Mouse (Mus musculus) erythroid progenitor cell, adult 5-6 weeks (primary cell): Measurements from ENCODE around the gene Klk1. TPM values are rescaled to one million over a fixed set of nuclear protein-coding genes. Genes with fewer than 3 reads are reported as not detected.

Experiments
- total RNA-seq, 2 experiments: library from RNA; stranded (forward) in 1 of 2; stranded (reverse) in 1 of 2; fragments of 150-400 nt in 1 of 2; fragments of 186-747, 209-891 nt in 1 of 2; gene quantifications; 2 replicates each; pipeline versions ENCODE4 v1.2.3 to v1.2.4; 2015 to 2017; ENCODE audit warnings: low replicate concordance in 2 of 2

Klk1 gene
- total RNA-seq, 2 experiments from 2014 or later = not detected

Other genes starting within 250 kb of the Klk1 start
- gene Klk1b9, start 249.3 kb upstream of the Klk1 start, total RNA-seq (2015; ENCODE audit: low replicate concordance) = not detected in 2 replicates
- gene Klk1b9, start 249.3 kb upstream of the Klk1 start, total RNA-seq (2017; ENCODE audit: low replicate concordance) = not detected in 2 replicates
- gene Klk1b11, start 229.5 kb upstream of the Klk1 start, total RNA-seq (2015; ENCODE audit: low replicate concordance) = not detected in 2 replicates
- not detected in 2 replicates for gene Klk1b11, start 229.5 kb upstream of the Klk1 start, total RNA-seq (2017; ENCODE audit: low replicate concordance)
- not detected in 2 replicates for gene Klk1b26, start 213.2 kb upstream of the Klk1 start, total RNA-seq (2015; ENCODE audit: low replicate concordance)
- gene Klk1b26, start 213.2 kb upstream of the Klk1 start, total RNA-seq (2017; ENCODE audit: low replicate concordance) = not detected in 2 replicates
- gene Klk1b27, start 173.1 kb upstream of the Klk1 start, total RNA-seq (2015; ENCODE audit: low replicate concordance) = not detected in 2 replicates
- not detected in 2 replicates for gene Klk1b27, start 173.1 kb upstream of the Klk1 start, total RNA-seq (2017; ENCODE audit: low replicate concordance)
- not detected in 2 replicates for gene Klk1b21, start 123.0 kb upstream of the Klk1 start, total RNA-seq (2015; ENCODE audit: low replicate concordance)
- not detected in 2 replicates for gene Klk1b21, start 123.0 kb upstream of the Klk1 start, total RNA-seq (2017; ENCODE audit: low replicate concordance)
- not detected in 2 replicates for gene Klk1b22, start 112.7 kb upstream of the Klk1 start, total RNA-seq (2015; ENCODE audit: low replicate concordance)
- not detected in 2 replicates for gene Klk1b22, start 112.7 kb upstream of the Klk1 start, total RNA-seq (2017; ENCODE audit: low replicate concordance)
- gene Klk1b16, start 88.6 kb upstream of the Klk1 start, total RNA-seq (2015; ENCODE audit: low replicate concordance) = not detected in 2 replicates
- gene Klk1b16, start 88.6 kb upstream of the Klk1 start, total RNA-seq (2017; ENCODE audit: low replicate concordance) = not detected in 2 replicates
- gene Klk1b24, start 37.1 kb upstream of the Klk1 start, total RNA-seq (2015; ENCODE audit: low replicate concordance) = not detected in 2 replicates
- not detected in 2 replicates for gene Klk1b24, start 37.1 kb upstream of the Klk1 start, total RNA-seq (2017; ENCODE audit: low replicate concordance)
- not detected in 2 replicates for gene Klk1b3, start 27.2 kb upstream of the Klk1 start, total RNA-seq (2015; ENCODE audit: low replicate concordance)
- gene Klk1b3, start 27.2 kb upstream of the Klk1 start, total RNA-seq (2017; ENCODE audit: low replicate concordance) = not detected in 2 replicates
- gene Klk1b4, start 17.9 kb upstream of the Klk1 start, total RNA-seq (2015; ENCODE audit: low replicate concordance) = not detected in 2 replicates
- gene Klk1b4, start 17.9 kb upstream of the Klk1 start, total RNA-seq (2017; ENCODE audit: low replicate concordance) = not detected in 2 replicates
- not detected in 2 replicates for gene Klk1b5, start 9.4 kb upstream of the Klk1 start, total RNA-seq (2015; ENCODE audit: low replicate concordance)
- not detected in 2 replicates for gene Klk1b5, start 9.4 kb upstream of the Klk1 start, total RNA-seq (2017; ENCODE audit: low replicate concordance)
- gene Gm36864, start 10.8 kb downstream of the Klk1 start, total RNA-seq (2015; ENCODE audit: low replicate concordance) = not detected in 2 replicates
- not detected in 2 replicates for gene Gm36864, start 10.8 kb downstream of the Klk1 start, total RNA-seq (2017; ENCODE audit: low replicate concordance)
- gene 1700028J19Rik, start 21.3 kb downstream of the Klk1 start, total RNA-seq (2015; ENCODE audit: low replicate concordance) = not detected in 2 replicates
- gene 1700028J19Rik, start 21.3 kb downstream of the Klk1 start, total RNA-seq (2017; ENCODE audit: low replicate concordance) = 0.90 and 2.2 TPM in 2 replicates
- gene 2410002F23Rik, start 21.4 kb downstream of the Klk1 start, total RNA-seq (2015; ENCODE audit: low replicate concordance) = 16.6 and 17.6 TPM in 2 replicates
- gene 2410002F23Rik, start 21.4 kb downstream of the Klk1 start, total RNA-seq (2017; ENCODE audit: low replicate concordance) = 9.2 and 11.4 TPM in 2 replicates
- not detected in 2 replicates for gene Acp4, start 32.0 kb downstream of the Klk1 start, total RNA-seq (2015; ENCODE audit: low replicate concordance)
- not detected in 2 replicates for gene Acp4, start 32.0 kb downstream of the Klk1 start, total RNA-seq (2017; ENCODE audit: low replicate concordance)
- not detected in 2 replicates for gene Gm15517, start 36.1 kb downstream of the Klk1 start, total RNA-seq (2015; ENCODE audit: low replicate concordance)
- not detected in 2 replicates for gene Gm15517, start 36.1 kb downstream of the Klk1 start, total RNA-seq (2017; ENCODE audit: low replicate concordance)
- gene Clec11a, start 81.5 kb downstream of the Klk1 start, total RNA-seq (2015; ENCODE audit: low replicate concordance) = 2.5 TPM in 1 of 2 replicates, not detected in the other
- gene Clec11a, start 81.5 kb downstream of the Klk1 start, total RNA-seq (2017; ENCODE audit: low replicate concordance) = not detected in 2 replicates
- gene Shank1, start 84.9 kb downstream of the Klk1 start, total RNA-seq (2015; ENCODE audit: low replicate concordance) = not detected in 2 replicates
- under 0.01 and 0.23 TPM in 2 replicates for gene Shank1, start 84.9 kb downstream of the Klk1 start, total RNA-seq (2017; ENCODE audit: low replicate concordance)
- gene Syt3, start 158.7 kb downstream of the Klk1 start, total RNA-seq (2015; ENCODE audit: low replicate concordance) = not detected in 2 replicates
- not detected in 2 replicates for gene Syt3, start 158.7 kb downstream of the Klk1 start, total RNA-seq (2017; ENCODE audit: low replicate concordance)
- not detected in 2 replicates for gene 1700008O03Rik, start 160.5 kb downstream of the Klk1 start, total RNA-seq (2015; ENCODE audit: low replicate concordance)
- not detected in 2 replicates for gene 1700008O03Rik, start 160.5 kb downstream of the Klk1 start, total RNA-seq (2017; ENCODE audit: low replicate concordance)
- gene Lrrc4b, start 203.7 kb downstream of the Klk1 start, total RNA-seq (2015; ENCODE audit: low replicate concordance) = not detected in 2 replicates
- gene Lrrc4b, start 203.7 kb downstream of the Klk1 start, total RNA-seq (2017; ENCODE audit: low replicate concordance) = not detected in 2 replicates
- gene Aspdh, start 240.0 kb downstream of the Klk1 start, total RNA-seq (2015; ENCODE audit: low replicate concordance) = not detected in 2 replicates
- gene Aspdh, start 240.0 kb downstream of the Klk1 start, total RNA-seq (2017; ENCODE audit: low replicate concordance) = 1.4 TPM in 1 of 2 replicates, not detected in the other
- 130 and 183 TPM in 2 replicates for gene Josd2, start 242.6 kb downstream of the Klk1 start, total RNA-seq (2015; ENCODE audit: low replicate concordance)
- 122 and 124 TPM in 2 replicates for gene Josd2, start 242.6 kb downstream of the Klk1 start, total RNA-seq (2017; ENCODE audit: low replicate concordance)